Mouse (Mus musculus) hindbrain, embryonic 10.5 days (tissue): Measurements from ENCODE around the gene Gpx4. TPM values are rescaled to one million over a fixed set of nuclear protein-coding genes. Genes with fewer than 3 reads are reported as not detected.

Source experiments
- DNase-seq: peaks from one replicate; pipeline ENCODE4 v3.0.0-alpha.2; 2017; ENCODE audit warnings: low spot score
- H3K27ac ChIP-seq: fragments of 300-500 bp; sonication (generic); 2 replicates; pipeline ENCODE4 v1.5.1; 2016; ENCODE audit warnings: mild to moderate bottlenecking, moderate library complexity
- H3K27me3 ChIP-seq: fragments of 300-500 bp; sonication (generic); 2 replicates; pipeline ENCODE4 v1.6.1; 2016; ENCODE audit warnings: mild to moderate bottlenecking; ENCODE audit not compliant: poor library complexity, insufficient read depth, severe bottlenecking
- H3K36me3 ChIP-seq: fragments of 300-500 bp; sonication (generic); 2 replicates; pipeline ENCODE4 v1.6.1; 2016; ENCODE audit warnings: mild to moderate bottlenecking, moderate library complexity
- H3K4me1 ChIP-seq: fragments of 300-500 bp; sonication (generic); replicated peaks from 2 replicates; pipeline ENCODE4 v1.6.1; 2016; ENCODE audit warnings: mild to moderate bottlenecking
- H3K4me3 ChIP-seq: fragments of 300-500 bp; sonication (generic); 2 replicates; pipeline ENCODE4 v1.5.1; 2016; ENCODE audit warnings: mild to moderate bottlenecking, moderate library complexity
- H3K9me3 ChIP-seq: fragments of 300-500 bp; sonication (generic); 2 replicates; pipeline ENCODE4 v1.6.1; 2016; ENCODE audit warnings: mild to moderate bottlenecking, moderate library complexity
- WGBS: fragments of 180-500 bp; shearing (Covaris S2); methylation state at CpG from one replicate; pipeline ENCODE4 v1.1.7; 2016; 5-methylcytosine and 5-hydroxymethylcytosine counted together
- polyA plus RNA-seq: library from polyadenylated mRNA; unstranded; fragments of >200 nt; fragmentation: Nextera tagmentation; extraction: Ambion mirVana; gene quantifications from 2 replicates; pipeline ENCODE4 v1.2.1, GENCODE M21; 2016

The Gpx4 gene
- polyA plus RNA-seq: 681 and 705 TPM in 2 replicates

- H3K27ac ChIP-seq: peak within 1 kb of the TSS; percentile 86
- peaks cover 69% of the 10 kb centered on the region for H3K4me1 ChIP-seq
- DNase-seq: no peak
- WGBS: 41% methylated on average over 9 of the region's 9 CpGs
- H3K27me3 ChIP-seq: peaks cover 24% of the 10 kb centered on the region; the same call in 1 of the 2 replicates
- no peaks in the 10 kb centered on the region for H3K36me3 ChIP-seq
- H3K4me3 ChIP-seq: 0 out of 2 replicates have a peak within 1 kb of the TSS, but pooled peaks have one; percentile 20
- no peaks in the 10 kb centered on the region for H3K9me3 ChIP-seq
Observed at GRCm38 (mm10) chr10:80047041-80047565, at the start of gene Gpx4. Gene Gpx4, plus strand, starts transcription at chr10:80047166.

GRCm38 (mm10) chr10:79997819-79998218 lies 49.1 kb upstream of the Gpx4 start:
- Histone ChIP-seq H3K27me3 (peaks cover 54% of the 10 kb centered on the region), H3K27ac (peak overlapping the region; percentile 81)

GRCm38 (mm10) chr10:80001945-80002344 lies 45.0 kb upstream of the Gpx4 start:
- H3K36me3 ChIP-seq: no peaks in the 10 kb centered on the region
- no peaks in the 10 kb centered on the region for H3K9me3 ChIP-seq
- no peak overlapping the region for H3K27ac ChIP-seq
- H3K27me3 ChIP-seq: peaks cover 79% of the 10 kb centered on the region
- WGBS: 75% methylated on average over 9 of the region's 9 CpGs
- 0 out of 2 replicates have a peak overlapping the region, but pooled peaks have one; percentile 9 for H3K4me3 ChIP-seq
- DNase-seq: no peak
- peaks cover 35% of the 10 kb centered on the region for H3K4me1 ChIP-seq

More at GRCm38 (mm10) chr10:79997819-79998218, 49.1 kb upstream of the Gpx4 start:
- Histone ChIP-seq H3K9me3 (no peaks in the 10 kb centered on the region), H3K36me3 (peaks cover 20% of the 10 kb centered on the region), H3K4me1 (peaks cover 34% of the 10 kb centered on the region), H3K4me3 (peak overlapping the region; percentile 64)
- WGBS: 5% methylated on average over 15 of the region's 15 CpGs
- no peak for DNase-seq

DNA sequence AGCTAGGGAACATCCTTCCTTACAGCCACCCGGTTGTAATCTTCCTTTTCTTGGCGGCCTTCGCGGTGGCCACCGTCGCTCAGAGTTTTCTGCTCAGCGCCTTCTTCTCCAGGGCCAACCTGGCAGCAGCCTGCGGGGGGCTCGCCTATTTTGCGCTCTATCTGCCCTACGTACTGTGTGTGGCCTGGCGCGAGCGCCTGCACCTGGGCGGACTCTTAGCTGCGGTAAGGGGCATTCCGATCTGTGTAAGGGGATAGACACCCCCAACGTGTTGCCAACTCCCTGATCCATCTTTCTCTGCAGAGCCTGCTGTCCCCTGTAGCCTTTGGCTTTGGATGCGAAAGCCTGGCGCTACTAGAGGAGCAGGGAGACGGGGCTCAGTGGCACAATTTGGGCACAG lies 44.1 kb upstream of the Gpx4 start:
- Histone ChIP-seq H3K4me1 (peaks cover 26% of the 10 kb centered on the region), H3K4me3 (peak overlapping the region; percentile 16; the same call in 1 of the 2 replicates), H3K27ac (peak overlapping the region; percentile 29; the same call in 1 of the 2 replicates), H3K36me3 (no peaks in the 10 kb centered on the region), H3K27me3 (peaks cover 77% of the 10 kb centered on the region), H3K9me3 (no peaks in the 10 kb centered on the region)
- DNase-seq: no peak
- 18% methylated on average over 21 of the region's 21 CpGs for WGBS

DNA sequence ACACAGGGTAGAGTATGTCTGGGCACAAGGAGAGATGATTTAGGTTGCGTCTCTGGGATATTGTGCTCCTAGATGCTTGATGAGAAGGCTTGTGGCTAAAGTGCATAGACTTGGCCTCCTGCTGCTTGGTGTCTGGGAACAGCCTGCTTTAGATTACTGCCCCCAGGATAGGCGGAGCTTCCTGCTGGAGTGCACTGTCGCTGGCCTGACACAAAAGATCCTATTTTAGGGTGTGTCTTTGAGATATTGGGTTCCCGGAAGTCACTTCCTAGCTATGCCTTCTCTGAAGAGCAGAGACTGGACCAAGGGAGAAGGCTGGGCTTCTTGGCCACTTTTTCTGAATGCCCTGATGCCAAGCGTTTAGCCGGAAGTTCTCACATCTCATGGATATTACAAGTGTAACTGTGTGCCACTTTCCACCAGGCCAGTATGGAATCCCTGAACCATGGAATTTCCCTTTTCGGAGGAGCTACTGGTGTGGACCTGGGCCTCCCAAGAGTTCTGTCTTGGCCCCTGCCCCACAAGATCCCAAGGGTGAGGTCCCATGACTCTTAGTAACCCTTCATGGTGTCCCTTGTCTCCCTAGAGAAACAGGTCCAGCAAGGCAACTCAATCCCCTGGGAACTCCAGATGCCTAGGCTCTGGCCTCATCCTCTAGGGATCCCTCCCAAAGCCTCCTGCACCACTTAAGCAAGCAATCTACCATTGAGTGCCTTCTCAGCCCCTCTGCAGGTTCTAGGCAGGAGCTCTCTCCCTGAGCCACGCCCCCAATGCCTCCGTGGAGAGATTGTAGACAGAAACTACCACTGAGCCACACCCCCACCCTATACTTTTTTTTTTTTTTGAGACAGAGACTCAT lies 43.4 kb upstream of the Gpx4 start:
- Histone ChIP-seq H3K36me3 (peaks cover 7% of the 10 kb centered on the region), H3K9me3 (no peaks in the 10 kb centered on the region), H3K4me1 (peaks cover 19% of the 10 kb centered on the region), H3K27ac (0 out of 2 replicates have a peak overlapping the region, but pooled peaks have one; percentile 29), H3K27me3 (peaks cover 69% of the 10 kb centered on the region), H3K4me3 (peak overlapping the region; percentile 16; the same call in 1 of the 2 replicates)
- WGBS: 62% methylated on average over 9 of the region's 9 CpGs
- no peak for DNase-seq

- H3K4me1 ChIP-seq: peaks cover 19% of the 10 kb centered on the region
- peaks cover 13% of the 10 kb centered on the region for H3K36me3 ChIP-seq
- DNase-seq: no peak
- no peak overlapping the region for H3K27ac ChIP-seq
- H3K27me3 ChIP-seq: peaks cover 63% of the 10 kb centered on the region
- no peak overlapping the region for H3K4me3 ChIP-seq
- 93% methylated on average over 8 of the region's 8 CpGs for WGBS
- no peaks in the 10 kb centered on the region for H3K9me3 ChIP-seq
Observed at GRCm38 (mm10) chr10:80004233-80004705, 42.7 kb upstream of the Gpx4 start.

GRCm38 (mm10) chr10:80011740-80012139 lies 35.2 kb upstream of the Gpx4 start:
- peaks cover 24% of the 10 kb centered on the region for H3K9me3 ChIP-seq
- WGBS: 85% methylated on average over 6 of the region's 6 CpGs
- H3K27ac ChIP-seq: no peak overlapping the region
- peaks cover 56% of the 10 kb centered on the region for H3K27me3 ChIP-seq
- no peak overlapping the region for H3K4me3 ChIP-seq
- no peaks in the 10 kb centered on the region; the same call in 1 of the 2 replicates for H3K4me1 ChIP-seq
- H3K36me3 ChIP-seq: peaks cover 41% of the 10 kb centered on the region
- no peak for DNase-seq

DNA sequence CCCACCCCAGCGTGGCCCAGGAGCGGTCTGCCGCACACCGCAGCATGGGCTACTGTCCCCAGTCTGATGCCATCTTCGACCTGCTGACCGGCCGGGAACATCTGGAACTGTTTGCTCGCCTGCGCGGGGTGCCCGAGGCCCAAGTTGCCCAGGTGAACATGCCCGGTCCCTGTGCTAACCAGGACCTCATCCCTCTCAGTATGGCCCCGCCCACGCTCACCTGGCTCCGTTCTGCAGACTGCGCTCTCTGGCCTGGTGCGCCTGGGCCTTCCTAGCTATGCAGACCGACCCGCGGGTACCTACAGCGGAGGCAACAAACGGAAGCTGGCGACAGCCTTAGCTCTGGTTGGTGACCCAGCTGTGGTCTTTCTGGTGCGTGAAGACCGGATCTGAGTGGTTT lies 33.4 kb upstream of the Gpx4 start:
- Histone ChIP-seq H3K27me3 (peaks cover 69% of the 10 kb centered on the region), H3K27ac (no peak overlapping the region), H3K9me3 (peaks cover 24% of the 10 kb centered on the region), H3K4me1 (peaks cover 5% of the 10 kb centered on the region), H3K4me3 (peak overlapping the region; percentile 5; the same call in 1 of the 2 replicates), H3K36me3 (peaks cover 34% of the 10 kb centered on the region)
- 29% methylated on average over 25 of the region's 25 CpGs for WGBS
- DNase-seq: no peak

DNA sequence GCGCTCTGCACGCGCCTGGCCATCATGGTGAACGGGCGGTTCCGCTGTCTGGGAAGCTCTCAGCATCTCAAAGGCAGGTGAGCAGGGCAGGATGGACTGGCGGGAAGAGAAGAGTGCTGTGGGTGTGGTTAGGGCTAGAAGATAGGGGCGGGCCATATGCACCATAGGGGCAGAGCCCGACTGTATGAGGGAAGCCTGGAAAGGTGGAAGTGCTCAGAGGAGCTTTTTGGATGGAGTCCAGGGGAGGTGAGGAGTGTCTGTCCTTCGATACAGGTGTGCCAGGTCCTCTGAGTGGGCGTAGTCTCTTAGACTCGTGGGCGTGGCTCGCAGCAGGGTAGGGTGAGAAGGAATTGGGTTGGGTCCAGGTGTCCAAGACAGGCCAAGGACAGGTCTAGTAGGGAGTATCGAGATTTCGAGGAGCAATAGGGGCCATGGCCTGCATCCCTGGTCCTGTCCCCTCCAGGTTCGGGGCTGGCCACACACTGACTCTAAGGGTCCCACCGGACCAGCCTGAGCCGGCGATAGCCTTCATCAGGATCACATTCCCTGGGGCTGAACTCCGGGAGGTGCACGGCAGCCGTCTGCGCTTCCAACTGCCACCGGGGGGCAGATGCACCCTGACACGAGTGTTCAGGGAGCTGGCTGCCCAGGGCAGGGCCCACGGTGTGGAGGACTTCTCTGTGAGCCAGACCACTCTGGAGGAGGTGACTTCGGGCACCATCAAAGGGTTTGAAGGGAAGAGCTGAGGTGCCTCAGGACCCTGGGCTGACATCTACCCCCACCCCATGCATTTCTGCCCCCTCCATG lies 32.3 kb upstream of the Gpx4 start:
- WGBS: 25% methylated on average over 28 of the region's 28 CpGs
- Histone ChIP-seq H3K27me3 (peaks cover 79% of the 10 kb centered on the region), H3K4me1 (peaks cover 16% of the 10 kb centered on the region), H3K36me3 (peaks cover 23% of the 10 kb centered on the region), H3K27ac (no peak overlapping the region), H3K4me3 (0 out of 2 replicates have a peak overlapping the region, but pooled peaks have one; percentile 14), H3K9me3 (peaks cover 23% of the 10 kb centered on the region)
- DNase-seq: no peak

GRCm38 (mm10) chr10:80015583-80015982 lies 31.4 kb upstream of the Gpx4 start:
- H3K9me3 ChIP-seq: peaks cover 15% of the 10 kb centered on the region
- H3K27ac ChIP-seq: no peak overlapping the region
- WGBS: 83% methylated on average over 10 of the region's 10 CpGs
- H3K4me3 ChIP-seq: no peak overlapping the region
- DNase-seq: no peak
- peaks cover 88% of the 10 kb centered on the region for H3K27me3 ChIP-seq
- peaks cover 15% of the 10 kb centered on the region for H3K36me3 ChIP-seq
- H3K4me1 ChIP-seq: peaks cover 25% of the 10 kb centered on the region

- peaks cover 32% of the 10 kb centered on the region for H3K4me1 ChIP-seq
- peaks cover 6% of the 10 kb centered on the region; the same call in 1 of the 2 replicates for H3K9me3 ChIP-seq
- DNase-seq: no peak
- no peak within 1 kb of the TSS for H3K27ac ChIP-seq
- H3K27me3 ChIP-seq: peaks cover 94% of the 10 kb centered on the region
- H3K36me3 ChIP-seq: peaks cover 6% of the 10 kb centered on the region
- H3K4me3 ChIP-seq: no peak within 1 kb of the TSS
- WGBS: 68% methylated on average over 11 of the region's 11 CpGs
Observed at GRCm38 (mm10) chr10:80016511-80016910, 30.5 kb upstream of the Gpx4 start, which contains the start of gene Arhgap45. Gene Arhgap45, plus strand, starts transcription at chr10:80016653.

- no peak overlapping the region for H3K27ac ChIP-seq
- H3K4me1 ChIP-seq: peaks cover 32% of the 10 kb centered on the region
- 85% methylated on average over 10 of the region's 10 CpGs for WGBS
- H3K36me3 ChIP-seq: peaks cover 5% of the 10 kb centered on the region
- H3K27me3 ChIP-seq: peaks cover 90% of the 10 kb centered on the region
- no peak for DNase-seq
- H3K9me3 ChIP-seq: peaks cover 2% of the 10 kb centered on the region; the same call in 1 of the 2 replicates
- H3K4me3 ChIP-seq: no peak overlapping the region
Observed at GRCm38 (mm10) chr10:80016931-80017330, 30.0 kb upstream of the Gpx4 start.
